Mouse (Mus musculus) limb, embryonic 15.5 days (tissue): ENCODE measurements at regions not wholly inside any gene's neighbourhood (a gene's known extent, or its start where the extent isn't known, plus 50 kb on each side); places are given as distances from the start of the nearest gene placed in this dataset.
A peak's percentile ranks its signal among the peaks of the same experiment; 100 is the strongest.

Experiments used
- ATAC-seq: fragments of 200-750 bp; cut with Nextera tagmentation; 2 replicates; pipeline ENCODE4 v1.8.0; 2017; ENCODE audit warnings: low read depth, moderate TSS enrichment; ENCODE audit not compliant: insufficient number of reproducible peaks, low FRiP score, low TSS enrichment
- H3K27ac ChIP-seq: fragments of 300-500 bp; sonication (generic); 2 replicates; pipeline ENCODE4 v1.5.1; 2015; ENCODE audit warnings: moderate library complexity, mild to moderate bottlenecking, inconsistent platforms
- H3K27me3 ChIP-seq: fragments of 300-500 bp; sonication (generic); 2 replicates; pipeline ENCODE4 v1.6.1; 2015; ENCODE audit warnings: inconsistent platforms
- H3K36me3 ChIP-seq: fragments of 300-500 bp; sonication (generic); 2 replicates; pipeline ENCODE4 v1.6.1; 2015; ENCODE audit warnings: inconsistent platforms
- H3K4me1 ChIP-seq: fragments of 300-500 bp; sonication (generic); 2 replicates; pipeline ENCODE4 v1.6.1; 2015; ENCODE audit warnings: inconsistent platforms
- H3K4me2 ChIP-seq: fragments of 300-500 bp; sonication (generic); 2 replicates; pipeline ENCODE4 v1.6.1; 2015; ENCODE audit warnings: mild to moderate bottlenecking, inconsistent platforms
- H3K4me3 ChIP-seq: fragments of 300-500 bp; sonication (generic); 2 replicates; pipeline ENCODE4 v1.5.1; 2015; ENCODE audit warnings: mild to moderate bottlenecking, inconsistent platforms
- H3K9ac ChIP-seq: fragments of 300-500 bp; sonication (generic); 2 replicates; pipeline ENCODE4 v1.6.1; 2015; ENCODE audit warnings: inconsistent platforms
- H3K9me3 ChIP-seq: fragments of 300-500 bp; sonication (generic); 2 replicates; pipeline ENCODE4 v1.6.1; 2016; ENCODE audit warnings: inconsistent platforms
- WGBS: fragments of 180-500 bp; shearing (Covaris S2); methylation state at CpG from one replicate; pipeline ENCODE4 v1.1.7; 2015; 5-methylcytosine and 5-hydroxymethylcytosine counted together

GRCm38 (mm10) chr2:174848981-174849681, 88.7 kb downstream of the Edn3 start:
- H3K4me1 ChIP-seq = peaks cover 34% of the 10 kb centered on the region
- no peak overlapping the region for H3K4me2 ChIP-seq
- WGBS = 19% methylated on average over 16 of the region's 16 CpGs
- H3K9ac ChIP-seq = no peak overlapping the region
- H3K27me3 ChIP-seq = no peaks in the 10 kb centered on the region
- H3K9me3 ChIP-seq = no peaks in the 10 kb centered on the region
- peak overlapping the region; percentile 81 for H3K27ac ChIP-seq
- peak; percentile 46; the same call in 1 of the 2 replicates for ATAC-seq
- H3K4me3 ChIP-seq = no peak overlapping the region
- H3K36me3 ChIP-seq = no peaks in the 10 kb centered on the region

DNA sequence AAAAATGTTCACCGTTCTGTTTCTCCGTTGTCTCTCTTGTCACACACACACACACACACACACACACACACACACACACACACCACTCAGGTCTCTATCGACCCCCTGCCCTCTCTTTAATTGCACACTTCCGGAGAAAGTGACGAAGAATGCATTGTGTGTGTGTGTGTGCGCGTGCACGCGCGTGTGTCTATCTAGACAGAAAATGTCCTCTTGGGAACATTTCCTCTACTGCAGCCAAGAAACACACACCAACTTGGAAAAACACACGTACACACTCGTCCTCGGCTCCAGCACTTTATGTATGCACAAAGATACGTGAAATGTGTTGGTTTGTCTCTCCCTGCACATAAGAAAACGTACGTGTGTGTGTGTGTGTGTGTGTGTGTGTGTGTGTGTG, 90.4 kb downstream of the Edn3 start:
- H3K9ac ChIP-seq = no peak overlapping the region
- 27% methylated on average over 16 of the region's 16 CpGs for WGBS
- ATAC-seq = no peak

GRCm38 (mm10) chr2:174851525-174852330, 91.3 kb downstream of the Edn3 start:
- Histone ChIP-seq H3K9me3 (no peaks in the 10 kb centered on the region), H3K27me3 (no peaks in the 10 kb centered on the region), H3K4me2 (no peak overlapping the region), H3K4me3 (no peak overlapping the region), H3K4me1 (peaks cover 37% of the 10 kb centered on the region), H3K9ac (no peak overlapping the region), H3K27ac (peak overlapping the region; percentile 75), H3K36me3 (no peaks in the 10 kb centered on the region)
- WGBS = 11% methylated on average over 22 of the region's 22 CpGs
- ATAC-seq = 0 out of 2 replicates have a peak, but pooled peaks have one; percentile 12

More for the DNA sequence above, 90.4 kb downstream of the Edn3 start:
- Histone ChIP-seq H3K9me3 (no peaks in the 10 kb centered on the region), H3K4me1 (peaks cover 34% of the 10 kb centered on the region), H3K4me2 (no peak overlapping the region), H3K27me3 (no peaks in the 10 kb centered on the region), H3K4me3 (no peak overlapping the region), H3K36me3 (no peaks in the 10 kb centered on the region), H3K27ac (peak overlapping the region; percentile 75)

- no peaks in the 10 kb centered on the region for H3K9me3 ChIP-seq
- peaks cover 45% of the 10 kb centered on the region for H3K4me1 ChIP-seq
Measured at GRCm38 (mm10) chr2:174853786-174854185, 93.4 kb downstream of the Edn3 start.

DNA sequence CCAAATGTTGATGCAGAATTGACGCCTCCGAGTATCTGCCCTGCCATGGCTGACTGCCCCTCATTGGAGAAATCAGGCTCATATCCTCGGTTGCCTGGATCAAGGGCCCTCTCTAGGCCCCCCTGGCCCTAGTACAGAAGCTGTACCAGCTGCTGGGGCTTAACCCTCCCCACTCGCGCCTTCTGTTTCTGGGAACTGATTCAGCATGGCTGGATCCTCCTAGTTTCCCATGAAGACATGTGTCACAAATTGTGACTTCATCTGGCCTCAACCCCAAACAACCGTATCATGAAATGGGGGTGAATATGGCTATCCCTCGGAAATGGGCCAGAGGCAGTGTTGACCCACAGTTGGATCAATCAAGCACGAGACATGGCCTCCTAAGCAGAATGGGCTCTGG, 95.1 kb downstream of the Edn3 start:
- Histone ChIP-seq H3K9me3 (no peaks in the 10 kb centered on the region), H3K27me3 (no peaks in the 10 kb centered on the region), H3K4me1 (peaks cover 41% of the 10 kb centered on the region), H3K4me3 (no peak overlapping the region), H3K4me2 (no peak overlapping the region), H3K27ac (no peak overlapping the region), H3K9ac (no peak overlapping the region), H3K36me3 (no peaks in the 10 kb centered on the region)
- ATAC-seq = no peak
- WGBS = 77% methylated on average over 8 of the region's 8 CpGs

More at GRCm38 (mm10) chr2:174853786-174854185, 93.4 kb downstream of the Edn3 start:
- Histone ChIP-seq H3K4me2 (no peak overlapping the region), H3K27ac (no peak overlapping the region), H3K27me3 (no peaks in the 10 kb centered on the region), H3K36me3 (no peaks in the 10 kb centered on the region), H3K9ac (no peak overlapping the region), H3K4me3 (no peak overlapping the region)
- WGBS = 63% methylated on average over 8 of the region's 8 CpGs
- ATAC-seq = no peak

DNA sequence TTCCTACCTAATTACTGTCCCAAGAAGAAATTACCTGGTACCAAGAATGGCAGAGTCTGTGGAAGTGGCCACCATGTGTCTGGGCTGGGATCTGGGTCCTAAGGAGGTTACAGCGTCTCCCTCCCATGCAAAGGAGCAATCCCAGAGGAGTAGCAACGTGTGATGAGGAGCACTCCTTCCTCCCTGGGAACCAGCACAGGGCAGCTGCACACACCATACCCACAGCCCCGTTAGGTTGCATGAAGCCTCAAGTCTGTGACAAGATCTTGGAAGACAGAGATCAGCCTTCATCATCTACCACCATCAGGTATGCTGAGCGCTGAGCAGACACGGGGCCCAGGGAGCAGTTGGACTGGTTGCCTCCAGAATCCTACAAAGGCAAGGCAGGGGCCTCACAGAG, 95.7 kb downstream of the Edn3 start:
- no peak for ATAC-seq
- Histone ChIP-seq H3K9me3 (no peaks in the 10 kb centered on the region), H3K27me3 (no peaks in the 10 kb centered on the region), H3K9ac (no peak overlapping the region), H3K4me3 (no peak overlapping the region), H3K27ac (no peak overlapping the region), H3K4me1 (peaks cover 37% of the 10 kb centered on the region), H3K36me3 (no peaks in the 10 kb centered on the region), H3K4me2 (no peak overlapping the region)
- 85% methylated on average over 5 of the region's 5 CpGs for WGBS

- H3K36me3 ChIP-seq = no peaks in the 10 kb centered on the region
- H3K9me3 ChIP-seq = no peaks in the 10 kb centered on the region
- WGBS = 11% methylated on average over 15 of the region's 15 CpGs
- ATAC-seq = peak; percentile 78
- H3K9ac ChIP-seq = no peak overlapping the region
- no peaks in the 10 kb centered on the region for H3K27me3 ChIP-seq
- H3K4me2 ChIP-seq = peak overlapping the region; percentile 26; the same call in 1 of the 2 replicates
- no peak overlapping the region for H3K4me3 ChIP-seq
- H3K4me1 ChIP-seq = peaks cover 29% of the 10 kb centered on the region
- peak overlapping the region; percentile 98 for H3K27ac ChIP-seq
Measured at GRCm38 (mm10) chr2:174858011-174858834, 97.8 kb downstream of the Edn3 start.

DNA sequence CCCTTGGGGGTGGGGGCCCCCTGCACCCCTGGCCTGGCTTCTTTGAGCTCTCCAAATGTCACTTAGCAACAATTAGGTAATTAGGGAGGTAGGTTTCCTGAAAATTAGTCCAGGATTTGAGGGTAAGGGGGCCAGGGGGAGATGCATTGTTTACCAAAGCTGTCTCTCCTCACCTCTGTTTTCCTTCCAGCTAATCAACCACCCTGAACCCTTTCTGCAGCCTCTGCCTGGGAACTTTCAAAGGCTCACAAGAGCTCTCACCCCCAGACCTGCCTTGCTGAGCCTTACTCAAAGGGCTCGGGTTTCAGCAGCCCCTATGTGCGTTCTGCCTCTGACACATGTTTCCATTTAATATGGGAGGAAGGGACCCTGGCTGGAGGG, 98.4 kb downstream of the Edn3 start:
- H3K9me3 ChIP-seq = no peaks in the 10 kb centered on the region
- peak; percentile 80 for ATAC-seq
- no peak overlapping the region for H3K4me3 ChIP-seq
- no peaks in the 10 kb centered on the region for H3K27me3 ChIP-seq
- H3K27ac ChIP-seq = peak overlapping the region; percentile 98
- H3K4me1 ChIP-seq = peaks cover 29% of the 10 kb centered on the region
- 6% methylated on average over 2 of the region's 2 CpGs for WGBS
- H3K4me2 ChIP-seq = 0 out of 2 replicates have a peak overlapping the region, but pooled peaks have one; percentile 7
- no peaks in the 10 kb centered on the region for H3K36me3 ChIP-seq
- no peak overlapping the region for H3K9ac ChIP-seq

- Histone ChIP-seq H3K27ac (peak overlapping the region; percentile 98), H3K9ac (no peak overlapping the region), H3K27me3 (no peaks in the 10 kb centered on the region), H3K4me1 (peaks cover 31% of the 10 kb centered on the region), H3K4me3 (no peak overlapping the region), H3K4me2 (no peak overlapping the region), H3K9me3 (no peaks in the 10 kb centered on the region), H3K36me3 (no peaks in the 10 kb centered on the region)
- ATAC-seq = no peak
- 26% methylated on average over 7 of the region's 7 CpGs for WGBS
Measured at GRCm38 (mm10) chr2:174859533-174859932, 99.1 kb downstream of the Edn3 start.

- peak; percentile 51 for ATAC-seq
- Histone ChIP-seq H3K4me2 (no peak overlapping the region), H3K27me3 (no peaks in the 10 kb centered on the region), H3K27ac (peak overlapping the region; percentile 79), H3K4me3 (no peak overlapping the region), H3K9me3 (no peaks in the 10 kb centered on the region), H3K9ac (no peak overlapping the region), H3K4me1 (peaks cover 38% of the 10 kb centered on the region), H3K36me3 (no peaks in the 10 kb centered on the region)
- 42% methylated on average over 3 of the region's 3 CpGs for WGBS
Measured at GRCm38 (mm10) chr2:174864657-174865056, 104.2 kb downstream of the Edn3 start.

- WGBS = 70% methylated on average over 8 of the region's 8 CpGs
- no peaks in the 10 kb centered on the region for H3K9me3 ChIP-seq
- H3K36me3 ChIP-seq = no peaks in the 10 kb centered on the region
- no peaks in the 10 kb centered on the region for H3K27me3 ChIP-seq
- no peak overlapping the region for H3K9ac ChIP-seq
- no peak overlapping the region for H3K4me3 ChIP-seq
- no peak overlapping the region for H3K4me2 ChIP-seq
- ATAC-seq = no peak
- peaks cover 52% of the 10 kb centered on the region for H3K4me1 ChIP-seq
- H3K27ac ChIP-seq = peak overlapping the region; percentile 94
Measured at GRCm38 (mm10) chr2:174866546-174866945, 106.1 kb downstream of the Edn3 start.
